Mouse (Mus musculus) ovary, postnatal 14 days (tissue): ENCODE data around the gene Txnrd2.

Experiments
- DNase-seq: peaks from one replicate; pipeline ENCODE4 v3.0.0; 2022; ENCODE audit warnings: low spot score

Txnrd2 gene

DNA sequence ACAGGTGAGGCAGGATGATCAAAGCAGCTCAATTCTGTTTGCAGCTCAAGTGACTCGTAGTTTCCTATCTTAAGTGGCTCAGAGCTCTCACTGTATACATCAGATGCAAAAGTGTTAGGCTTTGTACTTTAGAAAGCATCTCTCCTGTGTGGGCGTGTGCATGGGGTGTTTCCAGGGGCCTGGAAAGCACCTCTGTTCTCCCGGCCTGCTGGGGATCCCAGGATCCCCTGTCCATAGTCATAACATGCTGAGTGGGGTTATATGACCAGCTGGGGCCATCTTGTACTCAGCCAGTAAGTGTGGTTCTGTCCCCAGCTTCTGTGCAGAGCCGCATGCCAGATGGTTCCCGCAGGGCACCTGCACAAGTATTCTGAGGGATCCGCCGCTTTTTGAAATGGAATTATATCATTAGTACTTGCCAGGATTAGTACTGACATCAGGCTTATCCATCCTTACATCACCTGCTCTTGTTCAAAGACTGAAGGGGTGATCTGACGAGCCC lies 26.2 kb downstream of the Txnrd2 start:
- DNase-seq = no peak

DNA sequence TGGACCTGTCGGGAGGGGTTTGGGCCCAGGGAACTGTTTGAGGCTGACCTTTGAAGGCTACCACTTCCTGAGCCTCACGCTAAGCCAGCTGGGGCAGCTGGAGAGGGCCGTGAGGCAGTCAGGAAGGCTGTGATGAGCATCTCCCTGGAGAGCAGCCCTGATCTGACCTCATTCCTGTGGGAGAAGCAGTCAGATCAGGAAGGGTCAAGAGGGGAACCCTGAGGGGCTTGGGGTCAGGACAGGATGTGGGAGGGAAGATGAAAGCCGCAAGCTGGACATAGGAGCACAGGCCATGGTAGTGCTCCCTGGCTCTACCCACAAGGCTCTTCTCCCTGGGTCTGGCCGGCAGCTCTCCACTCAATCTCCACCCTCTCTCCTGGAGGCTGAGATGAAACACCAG lies 27.7 kb downstream of the Txnrd2 start:
- no peak for DNase-seq

DNA sequence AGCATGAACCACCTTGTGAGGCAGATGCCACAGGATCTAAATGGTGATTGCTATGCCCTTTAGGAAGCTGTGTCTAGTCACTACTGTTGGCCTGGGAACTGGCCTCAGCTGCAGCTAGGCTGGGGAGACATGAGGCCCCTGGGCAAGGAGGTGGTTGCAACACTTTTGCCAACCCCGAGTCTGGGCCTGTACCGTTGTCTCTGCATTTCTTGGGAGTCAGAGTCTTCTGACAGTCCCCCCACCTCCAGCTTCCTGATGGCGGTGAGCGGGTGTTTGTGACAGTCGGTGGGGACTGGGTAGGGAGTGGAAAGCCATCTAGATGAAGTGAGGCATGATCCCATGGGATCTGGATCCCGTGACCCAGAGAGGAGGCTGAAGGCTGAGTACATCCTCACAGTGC lies 29.2 kb downstream of the Txnrd2 start:
- DNase-seq = no peak

DNA sequence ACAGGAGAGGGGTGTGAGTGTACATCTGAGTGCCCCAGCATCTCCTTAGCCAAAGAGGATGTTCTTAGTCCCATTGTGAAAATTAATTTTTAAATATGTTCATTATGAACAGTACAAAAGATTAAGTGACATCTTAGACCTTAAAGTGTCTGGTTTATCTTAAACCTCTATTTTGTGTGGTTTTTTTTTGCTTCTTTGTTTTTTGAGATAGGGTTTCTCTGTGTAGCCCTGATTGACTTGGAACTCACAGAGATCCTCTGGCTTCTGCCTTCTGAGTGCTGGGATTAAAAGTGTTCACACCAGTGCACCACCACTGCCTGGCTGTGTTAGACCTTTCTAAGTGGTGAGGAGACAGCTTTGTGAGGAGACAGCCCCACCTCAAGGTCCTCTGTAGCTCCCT lies 32.5 kb downstream of the Txnrd2 start:
- DNase-seq = no peak

DNA sequence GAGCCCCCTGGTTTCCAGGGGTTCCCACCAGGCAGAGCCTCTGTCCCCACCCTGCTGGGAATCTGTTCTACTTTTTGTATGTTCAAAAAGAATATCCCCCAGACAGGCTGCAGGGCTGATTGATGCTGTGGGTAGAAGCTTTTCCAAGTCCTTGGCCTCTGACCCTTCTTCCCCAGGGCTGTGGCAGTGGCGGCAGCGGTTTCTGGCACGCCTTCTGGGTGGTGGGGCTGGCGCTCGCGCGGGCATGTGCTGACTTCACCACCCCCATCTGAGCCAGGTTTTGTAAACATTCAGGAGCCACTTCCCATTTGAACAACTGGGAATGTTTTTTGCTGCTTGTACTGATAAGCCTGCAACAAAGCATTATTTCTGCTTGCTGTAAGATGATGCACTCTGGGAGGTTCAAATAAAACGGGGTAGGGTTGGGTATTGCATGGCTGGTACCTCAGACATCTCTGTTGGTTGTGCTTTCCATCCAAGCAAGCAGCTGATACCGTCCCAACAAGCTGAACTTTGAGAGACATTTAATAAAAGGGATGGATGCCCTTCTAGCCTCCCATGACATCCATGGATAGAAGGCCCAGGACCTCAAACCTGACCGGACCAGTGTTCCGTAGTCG lies 33.3 kb downstream of the Txnrd2 start:
- no peak for DNase-seq

DNA sequence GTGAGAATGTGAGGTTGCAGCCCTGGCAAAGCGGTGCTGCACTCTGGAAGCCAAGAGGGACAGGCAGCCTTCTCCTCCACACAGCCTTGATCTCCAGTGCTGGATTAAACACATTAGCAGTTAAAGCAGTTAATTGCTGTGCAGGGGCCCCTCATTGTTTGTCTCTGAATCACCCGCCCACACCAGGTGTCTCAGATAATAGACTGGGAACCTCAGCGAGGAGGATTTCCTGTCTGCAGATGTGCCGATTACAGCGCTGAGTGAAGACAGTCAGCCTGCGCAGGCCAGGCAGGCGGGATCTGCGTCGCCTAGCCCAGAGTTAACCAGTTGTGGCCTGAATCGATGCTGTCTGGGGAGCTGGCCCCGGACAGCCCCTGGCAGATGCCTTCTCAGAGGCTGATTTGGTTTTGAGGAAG lies 33.8 kb downstream of the Txnrd2 start:
- DNase-seq = no peak

DNA sequence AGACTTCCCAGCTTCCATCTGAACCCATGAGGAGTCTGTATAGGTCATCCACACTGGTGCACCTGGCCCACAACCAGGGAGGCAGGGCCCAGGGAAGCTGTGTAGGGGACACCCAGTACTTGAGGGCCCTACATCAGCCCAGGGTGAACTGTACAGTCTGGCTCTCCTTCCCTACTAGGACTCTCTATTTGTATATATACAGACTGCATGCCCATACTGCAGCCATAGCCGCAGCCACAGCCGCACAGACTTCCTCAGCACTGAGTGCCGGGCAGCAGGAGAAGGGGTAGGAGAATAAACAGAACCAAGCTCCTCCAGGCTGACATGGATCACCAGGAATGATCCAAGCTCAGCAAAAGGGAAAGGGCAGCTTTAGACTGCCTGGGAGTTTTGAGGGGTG lies 34.6 kb downstream of the Txnrd2 start:
- no peak for DNase-seq

DNA sequence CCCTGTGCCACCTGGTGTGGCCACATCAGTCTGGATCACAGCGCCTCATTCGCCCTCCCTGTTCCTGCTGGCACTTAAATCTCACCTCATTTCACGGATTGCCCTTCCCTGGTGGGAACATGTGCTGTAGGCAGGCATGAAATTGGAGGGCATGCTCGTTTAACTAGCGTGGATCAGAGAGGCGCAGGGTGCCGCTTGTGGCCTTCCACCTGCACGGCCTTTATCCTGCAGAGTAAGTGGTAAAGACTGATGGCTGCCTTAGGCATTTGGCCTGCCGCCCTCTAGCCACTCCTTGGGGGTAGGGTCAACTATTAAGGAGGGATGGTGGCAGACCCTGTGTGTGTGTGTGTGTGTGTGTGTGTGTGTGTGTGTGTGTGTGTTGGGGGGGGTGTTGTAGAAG lies 35.8 kb downstream of the Txnrd2 start:
- no peak for DNase-seq

DNA sequence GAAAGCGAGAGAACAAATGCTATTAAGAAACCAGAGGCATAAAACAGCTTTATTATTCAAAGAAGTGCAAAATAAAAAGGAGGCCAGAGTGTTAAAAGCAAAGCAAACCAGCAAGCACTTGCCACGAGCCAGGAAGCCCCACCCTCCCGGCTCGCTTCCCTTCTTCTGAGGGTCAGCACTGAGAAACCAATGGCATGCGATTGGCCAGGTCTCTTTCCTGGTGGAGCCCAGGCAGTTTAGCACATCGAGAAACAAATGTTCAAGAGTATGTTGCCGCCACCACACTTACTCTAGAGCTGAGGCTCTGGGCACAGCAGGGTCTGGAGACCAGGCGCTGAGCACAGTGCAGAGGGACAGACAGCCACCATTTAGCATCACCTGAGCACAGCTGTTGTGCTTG lies 36.4 kb downstream of the Txnrd2 start:
- no peak for DNase-seq

DNA sequence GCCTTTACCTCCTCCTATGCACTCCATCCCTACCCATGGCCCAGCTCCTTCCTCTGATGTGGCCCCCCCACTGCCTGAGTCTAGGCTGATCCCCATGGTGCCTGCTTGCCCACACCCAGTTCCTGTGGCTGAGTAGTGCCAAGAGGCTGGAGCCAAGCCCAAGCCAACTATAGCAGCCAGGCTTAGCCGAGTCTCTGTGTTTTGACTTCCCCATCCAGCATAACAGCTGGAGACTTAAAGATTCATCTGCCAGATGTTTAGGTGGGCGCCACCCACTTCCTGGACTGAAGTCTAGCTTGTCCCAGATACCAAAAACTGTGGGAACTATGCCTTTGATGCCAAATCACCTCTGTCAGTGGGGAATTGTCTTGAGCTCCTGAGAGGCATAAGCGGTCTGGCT lies 38.1 kb downstream of the Txnrd2 start:
- no peak for DNase-seq

DNA sequence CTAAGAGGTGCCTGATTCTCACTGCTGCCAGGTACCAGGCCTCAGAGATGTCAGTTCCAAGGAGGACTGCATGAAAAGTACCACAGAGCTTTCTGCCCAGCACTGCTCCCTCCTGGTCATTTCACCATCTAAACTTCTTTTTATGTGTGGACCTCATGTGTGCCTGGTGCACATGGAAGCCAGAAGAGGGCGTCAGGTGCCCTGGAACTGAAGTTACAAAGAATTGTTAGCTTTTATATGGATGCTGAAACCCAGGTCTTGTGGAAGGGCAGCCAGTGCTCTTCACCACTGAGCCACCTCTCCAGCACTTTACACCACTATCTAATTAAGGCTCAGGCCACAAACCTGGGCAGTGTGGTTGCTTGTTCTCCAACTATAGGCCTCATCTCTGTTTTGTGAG lies 44.6 kb downstream of the Txnrd2 start:
- DNase-seq = no peak

DNA sequence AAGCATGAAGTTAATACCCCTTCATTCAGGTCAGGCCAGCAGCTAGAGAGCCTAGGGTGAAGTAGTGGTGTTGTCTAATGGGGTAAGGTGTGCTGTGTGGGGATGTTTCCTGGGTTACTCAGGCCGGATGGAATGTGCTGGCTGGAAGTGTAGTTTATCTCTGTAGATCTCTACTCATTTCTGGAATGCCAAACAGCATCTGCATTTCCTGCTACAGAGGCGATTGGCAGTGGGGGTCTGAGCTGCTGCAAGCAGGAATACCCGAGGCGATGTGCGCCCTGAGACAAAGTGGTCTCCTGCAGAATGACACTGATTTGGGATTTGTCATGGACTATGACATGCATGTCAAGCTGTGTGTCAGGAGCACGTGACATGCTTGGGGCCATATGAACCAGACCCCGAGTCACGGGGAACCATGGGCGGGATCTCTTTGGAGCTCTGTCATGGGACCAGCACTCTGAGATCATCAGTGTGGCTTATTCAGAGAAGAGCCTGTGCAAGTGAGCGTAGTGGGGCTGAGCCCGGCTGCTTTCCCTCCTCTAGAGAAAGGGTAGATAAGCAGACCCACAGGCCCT lies 45.3 kb downstream of the Txnrd2 start:
- no peak for DNase-seq

DNA sequence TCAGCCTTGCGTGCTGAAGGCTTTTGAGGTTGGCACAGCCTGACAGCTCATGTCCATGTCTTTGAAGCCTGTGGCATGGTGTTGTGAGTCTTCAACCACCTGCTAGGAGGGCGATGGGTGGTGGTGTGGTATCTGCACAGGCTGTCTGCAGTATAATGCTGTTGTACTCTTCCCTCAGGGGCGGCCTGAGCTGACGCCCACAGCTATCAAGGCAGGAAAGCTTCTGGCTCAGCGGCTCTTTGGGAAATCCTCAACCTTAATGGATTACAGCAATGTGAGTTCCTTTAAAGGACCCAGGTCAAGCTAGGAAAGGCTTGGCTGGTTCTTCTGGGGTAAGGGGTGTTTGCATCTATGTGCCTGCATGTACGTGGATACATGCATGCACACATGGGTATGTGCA lies 45.8 kb downstream of the Txnrd2 start:
- no peak for DNase-seq

DNA sequence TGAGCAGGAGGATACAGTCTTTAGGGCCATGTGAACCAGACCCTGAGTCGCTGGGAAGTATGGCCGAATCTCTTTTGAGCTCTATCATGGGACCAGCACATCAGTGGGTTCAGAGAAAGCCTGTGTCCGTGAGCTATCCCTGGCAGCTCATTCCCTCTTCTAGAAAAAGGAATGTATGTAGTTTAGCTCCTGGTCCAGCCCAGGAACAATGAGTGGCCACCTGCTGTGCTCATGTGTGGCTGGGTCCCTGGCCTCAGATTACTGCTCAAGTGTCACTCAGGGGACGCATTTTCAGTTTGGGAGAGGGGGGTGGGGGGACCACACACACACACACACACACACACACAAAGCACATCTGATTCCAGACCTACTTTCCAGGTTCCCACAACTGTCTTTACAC lies 46.2 kb downstream of the Txnrd2 start:
- no peak for DNase-seq

DNA sequence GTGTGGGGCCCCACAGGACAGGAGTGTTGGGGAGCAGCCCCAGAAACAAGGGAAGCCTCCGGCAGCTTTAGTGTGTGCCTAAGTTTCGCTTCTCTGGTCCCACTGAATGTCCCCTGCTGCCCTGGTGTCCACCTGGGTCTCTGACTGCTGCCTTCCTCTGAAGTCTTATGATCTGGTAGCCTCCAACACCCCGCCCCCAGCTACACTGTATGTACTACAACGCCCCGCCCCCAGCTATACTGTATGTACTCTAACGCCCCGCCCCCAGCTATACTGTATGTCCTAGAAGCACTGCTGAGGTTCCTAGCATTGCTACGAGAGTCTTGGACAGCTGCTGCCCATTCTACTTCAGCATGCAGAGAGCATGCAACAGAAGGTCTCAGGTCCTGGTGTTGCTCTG lies 46.8 kb downstream of the Txnrd2 start:
- no peak for DNase-seq

DNA sequence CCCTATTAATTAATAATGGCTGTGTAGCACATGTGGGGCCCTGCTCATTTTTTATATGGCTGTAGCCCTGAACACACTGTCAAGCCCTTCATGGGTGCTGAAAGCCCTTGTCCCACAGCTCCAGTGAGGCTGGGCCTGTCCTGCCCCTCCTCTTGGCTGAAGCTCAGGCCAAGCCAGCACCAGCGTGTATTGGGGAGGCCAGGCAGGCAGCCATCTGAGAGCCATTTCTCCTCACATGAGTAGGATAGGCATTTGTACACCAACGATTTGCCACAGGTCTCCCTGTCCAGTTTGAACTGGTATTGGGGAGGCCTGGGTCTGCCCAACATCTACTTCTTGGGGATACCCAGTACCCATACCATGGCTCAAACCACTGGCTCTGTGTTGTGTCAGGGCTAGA lies 47.8 kb downstream of the Txnrd2 start:
- DNase-seq = no peak

DNA sequence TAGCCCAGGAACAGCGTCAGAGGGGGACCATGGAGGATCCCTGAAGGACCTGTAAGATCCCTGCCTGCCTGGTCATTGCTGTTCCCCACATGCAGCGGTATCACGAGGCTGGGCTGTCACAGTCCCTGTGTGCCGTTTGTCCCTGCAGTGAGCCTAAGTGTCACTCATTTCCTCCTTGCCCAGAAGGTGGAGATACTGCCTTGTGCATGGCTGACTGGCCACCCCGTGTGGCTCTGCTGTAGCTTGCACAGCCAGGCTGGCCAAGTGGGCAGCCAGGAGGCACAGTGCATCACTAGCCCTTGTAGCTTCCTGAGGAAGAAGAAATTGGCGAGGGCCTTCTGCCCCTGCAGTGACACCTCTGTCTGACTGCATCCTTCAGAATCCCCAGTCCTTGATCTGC lies 51.8 kb downstream of the Txnrd2 start:
- DNase-seq = no peak

DNA sequence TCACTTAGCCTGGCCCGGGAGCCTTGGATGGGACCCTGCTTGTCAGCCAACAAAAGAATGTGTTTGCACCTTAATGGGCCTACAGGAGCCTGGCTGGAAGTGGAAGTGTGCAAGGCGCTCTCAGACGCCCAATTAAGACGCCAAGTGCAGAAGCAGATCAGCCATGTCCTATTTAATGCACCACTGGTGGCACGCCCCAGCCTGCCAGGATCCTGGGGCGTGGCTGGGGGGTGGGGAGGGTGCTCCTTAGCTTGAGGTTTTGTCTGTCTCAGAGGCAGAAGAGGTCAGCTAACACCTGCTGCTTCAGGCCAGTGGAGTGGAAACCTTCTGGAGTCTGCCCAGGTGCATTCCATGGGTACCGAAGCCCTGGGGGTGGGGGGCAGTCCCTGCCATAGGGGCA lies 53.5 kb downstream of the Txnrd2 start:
- DNase-seq = no peak

DNA sequence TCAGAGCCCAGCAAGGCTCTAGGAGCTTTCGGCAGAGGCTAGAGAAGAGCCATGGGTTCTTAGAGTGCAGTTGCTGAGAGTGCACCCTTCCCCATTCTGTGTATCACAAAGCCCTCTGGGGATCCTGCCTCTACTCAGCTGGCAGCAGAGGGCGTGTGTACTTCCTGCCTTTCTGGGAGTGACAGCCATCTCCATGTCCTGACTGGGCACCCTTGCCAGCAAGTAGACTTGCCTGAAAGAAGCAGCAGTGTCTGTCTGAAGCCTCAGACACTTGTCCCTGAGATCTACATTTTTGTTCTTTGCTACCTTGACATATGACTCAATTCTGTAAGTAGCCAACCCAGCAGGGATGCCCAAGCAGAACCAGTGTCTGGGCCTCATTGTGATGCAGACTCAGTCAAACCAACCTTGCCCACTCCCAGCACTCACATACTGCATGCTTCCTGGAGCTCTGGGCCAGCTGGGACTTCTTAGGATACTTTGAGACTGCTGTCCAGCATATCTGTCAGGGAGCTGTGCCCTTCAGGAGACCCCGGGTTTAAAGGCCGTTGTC lies 54.8 kb downstream of the Txnrd2 start:
- DNase-seq = no peak

DNA sequence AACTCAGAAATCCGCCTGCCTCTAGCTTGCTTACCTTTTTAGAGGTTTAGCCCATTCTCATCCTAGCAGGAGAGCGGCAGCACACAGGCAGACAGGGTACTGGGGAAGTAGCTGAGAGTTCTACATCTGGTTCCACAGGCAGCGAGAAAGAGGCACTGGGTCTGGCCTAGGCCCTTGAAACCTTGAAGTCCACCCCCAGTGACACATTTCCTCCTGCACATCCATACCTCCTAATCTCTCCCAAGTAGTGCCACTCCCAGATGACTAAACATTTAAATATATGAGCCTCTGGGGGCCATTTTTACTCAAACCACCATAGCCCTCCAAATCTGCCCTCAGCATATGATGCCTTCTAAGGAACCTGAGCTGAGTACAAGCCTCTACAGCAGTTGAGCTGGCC lies 56.2 kb downstream of the Txnrd2 start:
- no peak for DNase-seq

DNA sequence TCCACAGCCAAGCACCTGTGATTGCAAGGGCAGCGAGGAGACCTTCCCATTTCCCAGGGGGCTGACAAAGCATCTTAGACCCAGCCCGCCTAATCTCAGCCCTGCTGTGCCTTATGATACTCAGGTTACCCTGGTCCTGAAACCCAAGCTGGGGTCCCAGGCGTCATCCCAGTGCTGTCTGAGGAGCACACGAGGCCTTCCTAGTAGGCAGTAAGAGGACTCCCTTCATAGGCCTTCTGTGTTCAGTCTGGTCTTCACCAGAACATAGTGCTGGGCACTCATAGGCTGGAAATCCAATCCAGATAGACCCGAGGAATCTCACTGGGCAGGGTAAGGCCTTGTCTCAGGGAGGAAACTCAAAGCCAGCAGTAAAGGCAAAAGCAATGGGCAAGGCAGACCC lies 57.7 kb downstream of the Txnrd2 start:
- DNase-seq = no peak

DNA sequence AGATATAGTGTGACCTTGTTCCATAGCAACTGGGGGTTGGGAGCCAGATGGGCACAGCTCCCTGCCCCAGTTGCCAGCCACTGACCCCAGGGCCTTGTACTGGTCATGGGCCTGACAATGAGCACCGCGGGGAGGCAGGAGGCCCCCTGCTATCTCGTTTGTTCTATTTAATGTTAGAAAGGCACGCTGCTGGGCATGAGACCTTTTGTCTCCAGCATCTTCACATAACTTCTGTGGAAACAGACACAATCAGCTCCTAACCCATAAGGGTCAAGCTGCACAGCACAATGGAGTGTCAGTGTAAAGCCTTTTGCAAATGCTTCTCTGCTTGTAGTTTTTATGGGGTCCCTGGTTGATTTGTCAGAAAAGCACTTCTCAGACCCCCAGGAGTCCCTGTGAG lies 58.2 kb downstream of the Txnrd2 start:
- no peak for DNase-seq

DNA sequence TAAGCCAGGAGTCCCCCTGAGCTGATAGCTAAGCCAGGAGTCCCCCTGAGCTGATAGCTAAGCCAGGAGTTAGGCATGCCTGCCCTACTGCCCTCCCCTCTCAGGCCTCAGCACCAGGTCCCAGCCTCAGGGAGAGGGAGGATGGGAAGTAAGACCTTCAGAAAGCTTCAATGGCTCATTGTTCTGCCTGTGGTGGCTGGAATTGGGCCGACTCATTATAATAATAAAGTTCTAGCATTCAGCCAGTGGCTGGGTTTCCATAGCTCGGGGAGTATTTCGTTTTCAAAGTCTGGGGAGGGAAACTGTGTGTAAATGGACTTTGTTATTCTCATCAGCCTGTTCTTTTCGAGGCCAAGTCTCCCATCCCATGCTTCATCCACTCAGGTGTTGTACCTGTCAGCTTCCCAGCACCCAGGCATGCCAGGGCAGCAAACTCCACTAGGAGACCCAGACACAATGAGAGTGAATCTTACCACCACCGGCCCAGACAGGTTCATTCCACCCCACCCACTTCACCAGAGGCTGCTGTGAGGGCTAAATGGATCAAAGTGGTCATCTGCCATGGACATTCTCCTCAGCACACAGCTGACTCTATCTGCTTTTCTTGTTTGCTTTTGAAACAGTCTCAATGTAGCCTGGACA lies 58.7 kb downstream of the Txnrd2 start:
- DNase-seq = no peak

DNA sequence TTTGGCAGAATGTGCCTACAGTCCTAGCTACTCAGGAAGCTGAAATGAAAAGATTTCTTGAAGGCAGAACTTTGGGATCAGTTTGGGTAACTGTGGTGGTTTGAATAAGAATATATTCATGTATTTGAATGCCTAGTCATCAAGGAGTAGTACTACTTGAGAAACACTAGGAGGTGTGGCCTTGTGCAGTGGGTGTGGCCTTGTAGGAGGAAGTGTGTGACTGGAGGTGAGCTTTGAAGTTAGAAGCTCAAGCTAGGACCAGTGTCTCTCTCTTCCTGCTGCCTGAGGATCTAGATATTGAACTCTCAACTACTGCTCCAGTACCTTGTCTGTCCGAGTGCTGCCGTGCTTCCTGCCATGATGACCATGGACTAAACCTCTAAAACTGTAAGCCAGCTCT lies 59.9 kb downstream of the Txnrd2 start:
- DNase-seq = no peak
